Comparison of ENCODE assay signal across 9 mouse cellular contexts in genomic region chr19:24284187-24284586, GRCm38 (mm10). TPM values are rescaled to one million over a fixed set of nuclear protein-coding genes. Genes with fewer than 3 reads are reported as not detected.
DNase-seq lines count a peak whose midpoint lies in the region; ATAC-seq and TF ChIP-seq lines count a peak whose summit lies in the region.
"Had no signal": no experiment of that assay in that cellular context is flagged by ENCODE, and none has a peak within 500 bp of the region (broad histone marks: within the 10 kb centered on the region; RNA-seq: fewer than 3 reads in every experiment).

No protein-coding gene starts in this region.

- peak; percentile 83 for TF ChIP-seq CTCF in forebrain, postnatal 0 days (IDR thresholded peaks at IDR 0.05; ENCODE audit: low read depth)
- TF ChIP-seq CTCF in bone marrow macrophage, adult 2 months (IDR thresholded peaks at IDR 0.05; ENCODE audit: low read depth, low read length), result peak; percentile 73

- 64% methylated on average over 4 of the region's 4 CpGs for WGBS in forebrain, postnatal 0 days
- WGBS in forebrain, embryonic 13.5 days, result 66% methylated on average over 4 of the region's 4 CpGs

- H3K36me3 ChIP-seq in forebrain, postnatal 0 days (ENCODE audit: insufficient read depth), result no peaks in the 10 kb centered on the region
- H3K36me3 ChIP-seq in forebrain, embryonic 13.5 days (ENCODE audit: poor library complexity, severe bottlenecking), result no peaks in the 10 kb centered on the region
- H3K36me3 ChIP-seq: limb, embryonic 12.5 days had no signal

- H3K9me3 ChIP-seq in forebrain, postnatal 0 days (ENCODE audit: low read length), result no peaks in the 10 kb centered on the region
- no peaks in the 10 kb centered on the region for H3K9me3 ChIP-seq in forebrain, embryonic 13.5 days (replicated peaks)
- H3K9me3 ChIP-seq: limb, embryonic 12.5 days had no signal

- H3K4me3 ChIP-seq in forebrain, postnatal 0 days (ENCODE audit: low read depth, low read length), result no peak overlapping the region
- no peak overlapping the region for H3K4me3 ChIP-seq in forebrain, embryonic 13.5 days
- no peak overlapping the region for H3K4me3 ChIP-seq in bone marrow macrophage, adult 2 months (ENCODE audit: insufficient read depth, low read length)
- H3K4me3 ChIP-seq: limb, embryonic 12.5 days had no signal

- ATAC-seq in forebrain, postnatal 0 days, result no peak
- no peak for ATAC-seq in forebrain, embryonic 13.5 days
- ATAC-seq in megakaryocyte-erythroid progenitor cell, adult 5-6 weeks (replicated peaks; ENCODE audit: low FRiP score, low TSS enrichment, poor library complexity, severe bottlenecking), result no peak

- H3K4me2 ChIP-seq in forebrain, postnatal 0 days (ENCODE audit: low read depth), result no peak overlapping the region
- H3K4me2 ChIP-seq in forebrain, embryonic 13.5 days, result no peak overlapping the region
- H3K4me2 ChIP-seq: limb, embryonic 12.5 days had no signal

- H3K4me1 ChIP-seq in forebrain, postnatal 0 days (ENCODE audit: insufficient read depth), result no peaks in the 10 kb centered on the region
- H3K4me1 ChIP-seq in forebrain, embryonic 13.5 days, result peaks cover 7% of the 10 kb centered on the region
- peaks cover 16% of the 10 kb centered on the region for H3K4me1 ChIP-seq in bone marrow macrophage, adult 2 months (ENCODE audit: control insufficient read depth, insufficient read depth, low read length)

- H3K27me3 ChIP-seq in forebrain, postnatal 0 days (ENCODE audit: insufficient read depth, low read length), result no peaks in the 10 kb centered on the region
- no peaks in the 10 kb centered on the region for H3K27me3 ChIP-seq in forebrain, embryonic 13.5 days
- H3K27me3 ChIP-seq: limb, embryonic 12.5 days had no signal

- TF ChIP-seq POLR2A in bone marrow macrophage, adult 2 months (IDR thresholded peaks at IDR 0.05; ENCODE audit: borderline replicate concordance, low read depth, low read length), result no peak

- peak; percentile 49 for DNase-seq in forebrain, postnatal 0 days
- peak; percentile 39 for DNase-seq in ovary, postnatal 14 days (ENCODE audit: low spot score)
- no peak for DNase-seq in ovary, postnatal 10 days (ENCODE audit: low spot score)
- DNase-seq in heart, postnatal 4 days, result peak; percentile 67
- peak; percentile 62 to 63 for DNase-seq in monocyte, adult 2 months (ENCODE audit: low read depth in 1 of 2, low spot score in 2 of 2)

- H3K9ac ChIP-seq in forebrain, postnatal 0 days, result no peak overlapping the region
- H3K9ac ChIP-seq in forebrain, embryonic 13.5 days, result no peak overlapping the region
- H3K9ac ChIP-seq: limb, embryonic 12.5 days had no signal

- H3K27ac ChIP-seq in forebrain, postnatal 0 days (ENCODE audit: low read depth, low read length), result no peak overlapping the region
- H3K27ac ChIP-seq in forebrain, embryonic 13.5 days, result no peak overlapping the region
- no peak overlapping the region for H3K27ac ChIP-seq in bone marrow macrophage, adult 2 months (ENCODE audit: insufficient read depth, low read depth, low read length)
- H3K27ac ChIP-seq: limb, embryonic 12.5 days had no signal

RNA-seq across cellular contexts. Expression of gene Fxn, which starts 3.8 kb away (rescaled TPM):
- total RNA-seq in forebrain, postnatal 0 days (2014; rRNA removed), result 15.0 and 26.0 TPM in 2 replicates
- polyA plus RNA-seq in forebrain, postnatal 0 days (2015; fragmentation: Nextera tagmentation; extraction: Ambion mirVana), result 33.3 and 33.4 TPM in 2 replicates
- 55.4 and 56.7 TPM in 2 replicates for polyA plus RNA-seq in forebrain, embryonic 13.5 days (2015; fragmentation: Nextera tagmentation; extraction: Ambion mirVana)
- 3.1 and 3.6 TPM in 2 replicates for polyA plus RNA-seq in bone marrow macrophage, adult 2 months (2012; ENCODE audit: insufficient read depth, insufficient read length, missing spikeins)
- total RNA-seq in heart, postnatal 4 days (2021), result 10 to 100 TPM; 39.3 to 41.2 TPM
- 91.0 and 120 TPM in 2 replicates for total RNA-seq in megakaryocyte-erythroid progenitor cell, adult 5-6 weeks (2014; fragmentation: Nextera tagmentation)
- 32.5 and 40.5 TPM in 2 replicates for total RNA-seq in megakaryocyte-erythroid progenitor cell, adult 5-6 weeks (2017)

RNA-seq across cellular contexts. Expression of gene Tjp2, which starts 59.4 kb away (rescaled TPM):
- total RNA-seq in forebrain, postnatal 0 days (2014; rRNA removed), result 13.7 and 15.5 TPM in 2 replicates
- 6.8 and 8.8 TPM in 2 replicates for polyA plus RNA-seq in forebrain, postnatal 0 days (2015; fragmentation: Nextera tagmentation; extraction: Ambion mirVana)
- polyA plus RNA-seq in forebrain, embryonic 13.5 days (2015; fragmentation: Nextera tagmentation; extraction: Ambion mirVana), result 14.3 and 14.7 TPM in 2 replicates
- 6.0 and 6.5 TPM in 2 replicates for polyA plus RNA-seq in bone marrow macrophage, adult 2 months (2012; ENCODE audit: insufficient read depth, insufficient read length, missing spikeins)
- total RNA-seq in heart, postnatal 4 days (2021), result 10 to 100 TPM; 36.9 to 37.7 TPM
- total RNA-seq in megakaryocyte-erythroid progenitor cell, adult 5-6 weeks (2014; fragmentation: Nextera tagmentation), result 1.4 and 2.7 TPM in 2 replicates
- 2.3 and 3.6 TPM in 2 replicates for total RNA-seq in megakaryocyte-erythroid progenitor cell, adult 5-6 weeks (2017)
